Mouse (Mus musculus) left cerebral cortex, adult 8-10 months (tissue): ENCODE data around the gene Mmp9. TPM values are rescaled to one million over a fixed set of nuclear protein-coding genes. Genes with fewer than 3 reads are reported as not detected.

Experiments
- DNase-seq, 2 experiments: peaks; one replicate each; pipeline ENCODE4 v3.0.0; 2022; ENCODE audit warnings: low spot score in 2 of 2
- total RNA-seq, 4 experiments: library from RNA; stranded (reverse); gene quantifications; 2 replicates each; pipeline ENCODE4 v1.2.4; 2022

Gene Mmp9
- total RNA-seq, 4 experiments from 2014 or later, result 0.87 to 2.5 (median 1.5) TPM

- no peak for DNase-seq
These were observed 48.2 kb downstream of the Mmp9 start for GRCm38 (mm10) chr2:164988777-164989176.

GRCm38 (mm10) chr2:164991111-164991510 is 50.5 kb downstream of the Mmp9 start:
- DNase-seq, result peak in 1 of 2 experiments; percentile 6

GRCm38 (mm10) chr2:164991808-164992207 is 51.2 kb downstream of the Mmp9 start:
- no peak for DNase-seq

- no peak for DNase-seq
These were observed 53.6 kb downstream of the Mmp9 start for GRCm38 (mm10) chr2:164994156-164994555.

GRCm38 (mm10) chr2:164994659-164995428 is 54.3 kb downstream of the Mmp9 start:
- DNase-seq, result peak in 1 of 2 experiments; percentile 86

- no peak for DNase-seq
These were observed 55.4 kb downstream of the Mmp9 start for GRCm38 (mm10) chr2:164995976-164996375.

GRCm38 (mm10) chr2:164996848-164997720 is 56.5 kb downstream of the Mmp9 start:
- no peak for DNase-seq

- no peak for DNase-seq
These were observed 57.3 kb downstream of the Mmp9 start for GRCm38 (mm10) chr2:164997721-164998428.

- DNase-seq, result no peak
These were observed 61.4 kb downstream of the Mmp9 start for GRCm38 (mm10) chr2:165001958-165002357.

GRCm38 (mm10) chr2:165003108-165003507 is 62.5 kb downstream of the Mmp9 start:
- no peak for DNase-seq

- DNase-seq, result no peak
These were observed 63.7 kb downstream of the Mmp9 start for GRCm38 (mm10) chr2:165004237-165004636.

Other genes starting within 250 kb of the Mmp9 start
- gene Spint4, start 242.3 kb upstream of the Mmp9 start, total RNA-seq, result not detected
- not detected for gene Spint5, start 225.5 kb upstream of the Mmp9 start, total RNA-seq
- 1 to 10 TPM; 1.3 to 3.9 (median 2.1) TPM for gene Wfdc3, start 194.8 kb upstream of the Mmp9 start, total RNA-seq
- gene Dnttip1, start 194.8 kb upstream of the Mmp9 start, total RNA-seq, result 10 to 100 TPM; 32.2 to 38.7 (median 35.5) TPM
- under 1 TPM in 2 of 4 experiments, not detected in 2; 0.50 to 0.53 TPM for gene Ube2c, start 170.9 kb upstream of the Mmp9 start, total RNA-seq
- gene Tnnc2, start 160.8 kb upstream of the Mmp9 start, total RNA-seq, result 1 to 10 TPM in 3 of 4 experiments, not detected in 1; 1.7 to 5.6 (median 4.5) TPM
- gene Snx21, start 155.0 kb upstream of the Mmp9 start, total RNA-seq, result 10 to 100 TPM; 46.4 to 53.8 (median 51.0) TPM
- 10 to 100 TPM; 22.0 to 27.6 (median 26.4) TPM for gene Acot8, start 135.9 kb upstream of the Mmp9 start, total RNA-seq
- 1 to 10 TPM; 7.1 to 10.0 (median 8.7) TPM for gene Zswim3, start 135.7 kb upstream of the Mmp9 start, total RNA-seq
- 10 to 100 TPM; 20.3 to 25.7 (median 23.9) TPM for gene Zswim1, start 118.1 kb upstream of the Mmp9 start, total RNA-seq
- gene Spata25, start 112.2 kb upstream of the Mmp9 start, total RNA-seq, result 1 to 10 TPM in 2 of 4 experiments, not detected in 2; 1.0 to 1.4 TPM
- gene Ctsa, start 107.9 kb upstream of the Mmp9 start, total RNA-seq, result 100 to 1,000 TPM; 112 to 182 (median 135) TPM
- gene Neurl2, start 107.3 kb upstream of the Mmp9 start, total RNA-seq, result 1 to 10 TPM; 4.5 to 7.1 (median 5.5) TPM
- 100 to 1,000 TPM; 103 to 113 (median 109) TPM for gene Pltp, start 83.1 kb upstream of the Mmp9 start, total RNA-seq
- gene Pcif1, start 61.5 kb upstream of the Mmp9 start, total RNA-seq, result 10 to 100 TPM; 47.7 to 59.4 (median 52.0) TPM
- 10 to 100 TPM; 22.8 to 23.9 (median 23.3) TPM for gene Zfp335, start 29.0 kb upstream of the Mmp9 start, total RNA-seq
- gene Slc12a5, start 20.0 kb downstream of the Mmp9 start, total RNA-seq, result 100 to 1,000 TPM; 509 to 530 (median 524) TPM
- gene Ncoa5, start 94.1 kb downstream of the Mmp9 start, total RNA-seq, result 10 to 100 TPM; 41.4 to 50.4 (median 44.6) TPM
- under 1 TPM; 0.23 to 0.81 (median 0.59) TPM for gene Cd40, start 114.8 kb downstream of the Mmp9 start, total RNA-seq
- gene 1700025C18Rik, start 150.0 kb downstream of the Mmp9 start, total RNA-seq, result not detected